Mouse (Mus musculus) T-helper 2 cell (primary cell): Measurements from ENCODE around the gene Mfsd13b.
"Not testable (repeated sequence)": the region's sequence is repeated elsewhere in the genome, so short reads cannot be mapped to it uniquely, and the experiment has no call there.

Experiments used
- in situ Hi-C: fragments of 300-600 bp; cut with MboI, MseI; formaldehyde crosslinking; loops from one replicate; pipeline ENCODE4 v1.15.1; 2025; ENCODE audit warnings: high pct_unique_total_duplicates

The Mfsd13b gene

GRCm38 (mm10) chr7:120982200-120982841, at the start of gene Mfsd13b, which contains the start of gene Cdr2:
Gene Mfsd13b, plus strand, starts transcription at chr7:120982509.
Gene Cdr2, minus strand, starts transcription at chr7:120982312.
- in situ Hi-C loops = no loop called here

DNA sequence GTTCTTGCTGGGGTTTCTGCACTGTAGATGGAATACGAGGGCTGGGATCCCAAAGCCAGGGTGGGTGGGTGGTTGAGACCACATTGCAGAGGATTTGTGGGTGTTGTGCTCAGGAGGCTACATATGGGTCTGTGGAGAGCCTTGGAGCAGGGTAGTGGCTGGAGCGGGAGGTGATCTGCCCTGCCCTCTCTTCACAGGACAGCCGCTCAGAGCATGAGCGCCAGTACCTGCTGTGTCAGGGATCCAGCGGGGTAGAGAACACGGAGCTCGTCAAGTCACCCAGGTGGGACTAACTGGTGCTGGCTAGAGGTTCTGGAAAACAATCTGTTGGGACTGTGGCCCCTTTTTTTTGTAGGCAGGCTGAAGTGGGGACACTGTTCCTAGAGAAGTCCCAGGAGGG, 49.2 kb upstream of the Mfsd13b start:
- in situ Hi-C loops = loop anchor here (10.0 kb wide), 1 partner anchor 182 kb away; no protein-coding TSS in a partner anchor

- in situ Hi-C loops = loop anchor here (10.0 kb wide), 1 partner anchor 181 kb away; no protein-coding TSS in a partner anchor
These were observed 48.6 kb upstream of the Mfsd13b start for GRCm38 (mm10) chr7:120933680-120934195.

DNA sequence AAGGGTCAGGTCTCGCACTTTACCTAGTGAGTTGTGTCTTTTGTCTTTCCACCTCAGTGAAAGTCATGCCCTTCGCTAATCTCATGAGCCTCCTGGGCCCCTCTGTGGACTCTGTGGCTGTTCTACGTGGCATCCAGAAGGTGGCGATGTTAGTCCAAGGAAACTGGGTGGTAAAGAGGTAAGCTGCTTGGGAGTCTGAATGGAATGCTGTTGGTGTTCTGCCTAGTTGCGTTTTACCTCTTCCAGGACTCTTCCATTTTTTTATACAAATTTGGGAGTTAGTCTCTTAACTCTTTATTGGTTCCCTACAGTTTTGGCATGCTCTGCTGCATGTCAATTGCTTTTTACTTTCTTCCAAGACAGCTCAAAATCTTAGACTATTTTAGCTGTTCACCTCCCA, 47.6 kb upstream of the Mfsd13b start:
- in situ Hi-C loops = loop anchor here (10.0 kb wide), 1 partner anchor 180 kb away; no protein-coding TSS in a partner anchor

DNA sequence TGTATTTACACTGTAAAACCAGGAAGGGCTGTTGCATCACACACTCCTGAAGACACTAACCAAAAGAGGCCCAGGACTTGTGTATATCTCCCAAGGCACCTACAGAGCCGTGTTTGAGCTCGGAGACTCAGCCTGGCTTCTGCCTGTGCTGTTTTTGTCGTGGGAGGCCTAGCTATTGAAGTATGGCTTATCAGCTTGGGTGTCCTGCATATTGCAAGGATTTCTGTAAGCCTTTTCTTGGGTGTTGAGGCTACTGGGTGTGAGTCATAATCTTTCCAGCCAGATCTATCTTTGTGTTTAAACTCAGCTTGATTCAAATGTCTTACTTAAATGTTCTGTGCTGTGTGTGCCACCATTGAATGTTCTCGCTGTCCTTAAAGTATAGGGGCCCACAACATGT, 45.8 kb upstream of the Mfsd13b start:
- in situ Hi-C loops = loop anchor here (10.0 kb wide), 1 partner anchor 178 kb away; no protein-coding TSS in a partner anchor

GRCm38 (mm10) chr7:120938206-120938605, 44.1 kb upstream of the Mfsd13b start:
- in situ Hi-C loops = loop anchor here (10.0 kb wide), 1 partner anchor 177 kb away; no protein-coding TSS in a partner anchor

GRCm38 (mm10) chr7:120940343-120940742, 42.0 kb upstream of the Mfsd13b start:
- in situ Hi-C loops = no loop called here

GRCm38 (mm10) chr7:120941214-120941613, 41.1 kb upstream of the Mfsd13b start:
- in situ Hi-C loops = no loop called here

DNA sequence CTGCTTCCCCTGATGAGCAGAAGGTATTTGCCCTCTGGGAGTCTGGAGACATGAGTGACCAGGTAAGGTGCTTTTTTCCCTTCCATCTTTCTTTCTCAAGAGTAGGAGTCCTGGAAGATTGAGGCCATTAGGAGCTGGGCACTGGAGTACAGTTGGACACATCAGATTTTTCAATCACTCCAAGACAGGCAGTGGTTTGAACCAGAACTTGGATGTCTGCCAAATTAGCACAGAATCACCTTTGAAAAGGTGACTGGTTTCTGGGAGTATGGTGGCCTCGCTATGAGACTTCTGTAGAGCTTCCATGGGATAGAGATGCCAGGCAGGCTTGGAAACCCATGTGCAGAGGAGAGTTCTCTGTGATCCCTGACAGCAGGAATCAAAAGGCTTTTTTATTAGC, 39.8 kb upstream of the Mfsd13b start:
- in situ Hi-C loops = no loop called here

GRCm38 (mm10) chr7:120943936-120944509, 38.3 kb upstream of the Mfsd13b start:
- in situ Hi-C loops = no loop called here

DNA sequence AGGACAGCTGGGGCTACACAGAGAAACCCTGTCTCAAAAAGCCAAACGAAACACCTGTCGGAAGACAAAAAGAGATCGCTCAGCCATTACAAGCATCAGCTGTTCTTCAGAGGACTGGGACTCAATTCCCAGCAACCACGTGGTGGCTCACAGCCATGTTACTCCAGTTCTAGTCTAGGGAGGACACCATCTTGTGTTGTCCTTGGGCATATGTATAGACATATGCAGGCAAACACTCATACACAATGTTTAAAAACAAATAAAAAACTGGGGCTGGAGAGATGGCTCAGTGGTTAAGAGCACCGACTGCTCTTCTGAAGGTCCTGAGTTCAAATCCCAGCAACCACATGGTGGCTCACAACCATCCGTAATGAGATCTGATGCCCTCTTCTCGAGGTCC, 28.7 kb upstream of the Mfsd13b start:
- in situ Hi-C loops = not testable (repeated sequence)

DNA sequence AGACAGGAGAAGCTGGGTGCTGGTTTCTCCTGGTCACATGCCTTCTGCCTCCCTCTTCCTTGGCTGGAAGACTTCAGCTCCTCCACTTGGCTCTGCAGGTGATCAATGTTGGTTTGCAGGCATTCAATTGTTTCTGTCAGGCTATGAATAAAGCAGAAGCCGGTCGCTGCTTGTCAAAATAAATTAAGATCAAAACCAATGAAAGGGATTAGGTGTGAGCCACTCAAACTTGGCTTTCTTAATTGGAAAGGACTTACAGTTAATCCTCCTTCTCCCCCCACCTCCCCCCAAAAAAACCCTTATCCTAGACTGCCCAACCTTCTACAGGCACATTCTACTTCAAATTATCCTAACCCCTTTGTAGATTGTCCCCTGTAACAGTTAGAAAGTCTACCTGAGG, 22.2 kb upstream of the Mfsd13b start:
- in situ Hi-C loops = no loop called here

GRCm38 (mm10) chr7:120960601-120961000, 21.7 kb upstream of the Mfsd13b start:
- in situ Hi-C loops = no loop called here

- in situ Hi-C loops = no loop called here
These were observed 20.4 kb upstream of the Mfsd13b start for GRCm38 (mm10) chr7:120961893-120962292.

GRCm38 (mm10) chr7:120963126-120963525, 19.2 kb upstream of the Mfsd13b start:
- in situ Hi-C loops = no loop called here

DNA sequence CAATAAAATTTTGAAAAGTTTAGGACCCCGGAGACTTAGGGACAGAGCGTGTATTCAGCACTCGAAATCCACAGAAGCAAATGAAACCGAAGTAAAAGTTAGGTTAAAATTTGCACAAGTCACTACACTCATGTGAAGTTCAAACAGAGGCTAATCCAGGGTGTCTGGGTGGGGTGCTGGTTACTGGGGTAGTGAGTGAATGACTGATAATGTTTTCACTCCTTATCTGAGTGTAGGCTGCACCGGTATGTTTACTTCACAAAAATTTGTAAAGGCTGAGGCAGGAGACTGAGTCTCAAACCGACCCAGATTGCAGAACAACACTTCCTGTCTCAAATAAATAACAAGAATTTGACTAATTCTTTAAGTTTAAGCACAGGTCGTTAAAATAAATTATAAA, 13.1 kb upstream of the Mfsd13b start:
- in situ Hi-C loops = no loop called here

GRCm38 (mm10) chr7:120970112-120970511, 12.2 kb upstream of the Mfsd13b start:
- in situ Hi-C loops = no loop called here

GRCm38 (mm10) chr7:120972471-120972870, 9.8 kb upstream of the Mfsd13b start:
- in situ Hi-C loops = not testable (repeated sequence)

- in situ Hi-C loops = no loop called here
These were observed 8.3 kb upstream of the Mfsd13b start for GRCm38 (mm10) chr7:120974001-120974400.

GRCm38 (mm10) chr7:120977063-120977462, 5.2 kb upstream of the Mfsd13b start:
- in situ Hi-C loops = no loop called here

DNA sequence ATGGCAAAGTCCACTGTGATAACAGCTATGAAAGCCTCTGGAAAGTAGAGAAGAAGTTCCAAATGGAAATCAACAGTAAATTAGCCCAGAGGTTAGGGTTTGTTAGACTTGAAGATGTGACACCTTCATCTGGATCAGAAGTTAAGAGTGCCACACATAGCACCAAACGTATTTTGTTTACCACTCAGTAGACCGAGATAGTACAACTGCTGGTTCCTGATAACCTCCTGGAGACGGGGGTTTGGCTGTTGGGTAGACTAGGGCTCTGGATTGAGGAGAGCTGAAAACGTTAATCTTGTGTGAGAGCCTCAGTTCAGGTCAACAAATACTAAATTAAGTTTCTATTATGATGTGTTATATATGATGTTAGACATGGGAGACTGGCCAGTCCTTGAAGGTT, 2.3 kb upstream of the Mfsd13b start:
- in situ Hi-C loops = no loop called here

DNA sequence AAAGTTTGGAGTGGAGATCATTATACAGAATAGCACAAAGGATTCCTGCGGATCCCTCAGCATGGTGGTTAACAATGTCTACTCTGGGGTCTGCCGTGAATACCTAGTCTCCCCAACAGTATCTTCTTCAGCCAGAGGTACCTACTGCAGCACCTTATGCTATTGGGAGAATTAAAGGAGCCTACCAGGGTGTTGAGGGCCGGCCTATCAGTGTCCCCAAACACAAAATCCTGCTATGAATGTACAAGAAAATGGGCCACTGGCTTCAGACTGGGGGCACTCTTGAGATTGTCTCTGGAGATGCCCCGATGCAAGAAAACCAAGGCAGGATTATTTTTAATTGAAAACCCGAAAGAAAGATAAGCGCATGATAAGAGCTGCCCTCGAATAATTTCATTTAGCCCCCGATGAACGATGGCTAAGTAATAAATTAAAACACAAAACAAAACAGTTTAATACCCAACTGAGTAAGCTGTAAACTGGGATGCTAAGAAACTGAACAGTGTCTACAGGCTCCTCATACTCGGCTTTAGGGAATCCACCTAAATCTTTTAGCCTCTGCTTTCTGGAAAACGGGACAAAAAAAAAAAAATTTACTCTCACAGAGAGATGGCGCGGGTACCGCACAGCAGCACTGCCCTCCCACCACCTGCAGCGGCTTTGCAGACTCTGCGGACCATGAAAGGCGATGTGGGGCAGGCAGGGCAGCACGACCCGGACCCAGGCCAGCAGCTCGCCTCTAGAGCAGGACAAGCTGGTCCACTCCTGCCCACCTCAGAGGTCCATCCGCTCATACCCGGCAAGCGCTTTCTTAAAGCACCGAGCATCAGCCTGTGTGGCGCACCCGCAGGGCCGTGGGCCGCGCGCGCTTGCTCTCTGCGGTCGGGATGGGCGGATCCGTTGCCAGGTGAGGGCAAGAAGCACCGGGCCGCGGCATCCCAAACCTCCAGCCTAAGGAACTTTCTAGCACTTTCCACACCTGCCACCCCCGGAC, 1.1 kb upstream of the Mfsd13b start:
- in situ Hi-C loops = no loop called here
